Mouse (Mus musculus): Measurements from ENCODE around the gene Dixdc1. TPM values are rescaled to one million over a fixed set of nuclear protein-coding genes. Genes with fewer than 3 reads are reported as not detected.

Dixdc1 gene
- total and polyA plus RNA-seq, 2 experiments from 2014 or later, result 26.8 to 54.3 TPM

DNA sequence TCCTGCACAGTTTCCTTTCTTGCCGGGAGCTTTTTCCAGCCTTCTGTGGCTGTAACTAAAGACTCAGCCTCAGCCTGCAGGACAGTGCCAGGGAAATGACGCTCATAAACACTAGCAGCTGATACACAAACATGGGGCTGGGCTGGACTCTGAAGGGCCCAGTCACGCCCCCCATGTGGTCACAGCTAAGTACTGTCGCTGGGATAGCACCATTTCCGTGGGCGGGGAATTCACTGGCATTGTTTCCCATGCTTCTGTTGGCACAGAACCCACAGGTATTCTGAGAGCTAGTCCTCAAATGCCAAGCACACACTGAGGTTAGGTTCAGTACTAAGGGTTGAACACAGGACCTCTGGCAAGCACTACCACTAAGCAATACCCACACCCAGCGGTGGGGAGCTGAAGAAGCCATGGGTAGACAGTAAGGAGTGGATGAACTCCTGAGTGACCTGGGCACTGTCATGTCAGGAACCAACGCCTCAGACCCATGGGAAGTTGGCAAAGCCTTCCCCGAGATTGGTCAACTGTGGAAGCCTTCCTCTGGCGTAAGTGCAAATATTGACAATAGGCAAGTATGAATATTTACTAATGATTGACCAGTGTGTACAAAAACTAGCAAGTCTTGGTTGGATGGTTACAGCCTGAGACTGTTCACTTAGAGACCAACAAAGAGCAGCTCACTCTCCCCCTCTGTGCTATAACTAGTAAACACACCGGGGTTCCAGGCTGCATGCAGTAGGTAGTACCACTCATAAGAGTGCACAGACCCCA lies 38.2 kb downstream of the Dixdc1 start:
- no peak overlapping the region for H3K27ac ChIP-seq (ENCODE audit: low read depth, low read length)
- 0 out of 2 replicates have a peak, but pooled peaks cover 7% of the 10 kb centered on the region for H3K36me3 ChIP-seq (ENCODE audit: insufficient read depth)
- ATAC-seq (no peak), DNase-seq (no peak)
- no peak overlapping the region for H3K4me3 ChIP-seq (ENCODE audit: low read depth, low read length)
- H3K27me3 ChIP-seq (ENCODE audit: insufficient read depth, low read length), result no peaks in the 10 kb centered on the region
- no peaks in the 10 kb centered on the region for H3K9me3 ChIP-seq (ENCODE audit: low read length)
- WGBS, result 67% methylated on average over 11 of the region's 11 CpGs
- H3K9ac ChIP-seq, result no peak overlapping the region
- H3K4me1 ChIP-seq (ENCODE audit: insufficient read depth), result peaks cover 8% of the 10 kb centered on the region; the same call in 1 of the 2 replicates
- TF ChIP-seq CTCF (IDR thresholded peaks at IDR 0.05; ENCODE audit: low read depth), result no peak
- no peak overlapping the region for H3K4me2 ChIP-seq (ENCODE audit: low read depth)

DNA sequence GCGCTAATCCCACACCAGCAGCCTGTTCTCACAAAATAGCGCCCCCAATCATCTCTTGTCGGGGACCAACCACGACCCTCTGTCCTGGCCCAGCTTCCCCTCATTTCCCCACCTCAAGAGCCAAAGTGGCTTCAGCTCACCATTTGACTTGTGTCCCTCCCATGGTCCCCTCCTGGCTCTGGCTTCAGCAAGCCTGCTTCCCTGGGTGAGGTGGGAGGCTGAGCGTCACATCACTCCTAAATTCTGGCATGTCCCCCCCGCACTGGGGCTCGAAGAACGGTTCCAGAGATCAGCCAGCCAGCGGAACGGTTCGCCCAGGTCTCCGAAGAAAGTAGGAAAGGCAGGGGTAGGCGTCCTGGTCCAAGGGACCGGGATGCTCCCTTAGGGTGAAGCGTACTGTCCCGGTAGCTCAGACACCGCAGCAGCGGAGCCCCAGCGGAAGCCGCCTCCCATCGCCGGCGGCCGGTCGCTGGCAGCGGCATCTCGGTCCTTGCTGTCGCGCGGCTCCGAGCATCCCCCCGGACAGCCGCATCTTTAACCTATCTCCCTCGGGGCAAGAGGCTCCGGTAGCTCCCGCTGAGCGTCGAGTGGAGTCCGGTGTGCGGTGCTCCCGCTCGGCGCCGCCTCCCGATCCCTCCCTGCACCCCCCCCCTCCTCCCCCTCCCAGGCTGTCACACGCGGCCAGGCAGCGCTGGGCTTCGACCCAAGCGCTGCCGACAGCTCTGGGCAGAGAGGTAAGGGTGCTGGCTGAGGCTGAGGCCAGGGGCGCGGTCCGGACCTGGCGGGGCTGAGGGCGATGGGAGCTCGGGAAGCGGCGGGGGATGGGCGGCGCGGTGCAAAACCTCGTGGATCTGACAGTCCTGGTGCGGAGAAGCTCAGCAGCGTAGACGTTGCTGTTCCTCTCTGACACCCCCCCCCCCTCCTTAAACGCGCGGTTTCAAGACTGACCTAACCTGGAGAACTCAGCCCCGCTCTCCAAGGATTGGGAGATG lies 40.6 kb downstream of the Dixdc1 start:
- Histone ChIP-seq H3K27me3 (ENCODE audit: insufficient read depth, low read length) (no peaks in the 10 kb centered on the region), H3K27ac (ENCODE audit: low read depth, low read length) (peak overlapping the region; percentile 88), H3K36me3 (ENCODE audit: insufficient read depth) (0 out of 2 replicates have a peak, but pooled peaks cover 4% of the 10 kb centered on the region), H3K4me3 (ENCODE audit: low read depth, low read length) (peak overlapping the region; percentile 74), H3K4me1 (ENCODE audit: insufficient read depth) (peaks cover 8% of the 10 kb centered on the region; the same call in 1 of the 2 replicates), H3K9ac (peak overlapping the region; percentile 85), H3K4me2 (ENCODE audit: low read depth) (peak overlapping the region; percentile 79), H3K9me3 (ENCODE audit: low read length) (no peaks in the 10 kb centered on the region)
- ATAC-seq (peak; percentile 64), DNase-seq (peak; percentile 74)
- peak; percentile 51 for TF ChIP-seq CTCF (IDR thresholded peaks at IDR 0.05; ENCODE audit: low read depth)
- under 1% methylated on average over 67 of the region's 70 CpGs for WGBS

DNA sequence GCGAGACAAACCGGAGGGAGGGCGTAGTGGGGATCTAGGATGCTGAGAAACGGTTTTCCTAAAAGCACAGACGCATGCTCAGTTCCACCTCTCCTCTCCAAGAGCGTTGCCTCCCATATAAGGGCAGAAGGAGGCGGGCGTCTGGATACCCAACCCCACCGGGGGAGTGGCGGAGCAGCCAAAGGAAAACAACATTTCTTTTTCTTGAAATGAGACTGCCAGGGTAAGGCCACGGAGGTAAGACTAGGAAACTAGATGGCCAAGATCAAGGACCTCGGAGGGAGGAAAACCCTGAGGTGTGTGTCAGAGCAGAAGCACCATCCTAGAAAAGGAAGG lies 41.6 kb downstream of the Dixdc1 start:
- 3% methylated on average over 12 of the region's 12 CpGs for WGBS
- peak overlapping the region; percentile 85 for H3K9ac ChIP-seq
- H3K4me2 ChIP-seq (ENCODE audit: low read depth), result peak overlapping the region; percentile 79
- no peak for TF ChIP-seq CTCF (IDR thresholded peaks at IDR 0.05; ENCODE audit: low read depth)
- H3K27ac ChIP-seq (ENCODE audit: low read depth, low read length), result peak overlapping the region; percentile 66
- peaks cover 8% of the 10 kb centered on the region; the same call in 1 of the 2 replicates for H3K4me1 ChIP-seq (ENCODE audit: insufficient read depth)
- DNase-seq, result peak; percentile 91
- peak; percentile 93 for ATAC-seq
- peak overlapping the region; percentile 74 for H3K4me3 ChIP-seq (ENCODE audit: low read depth, low read length)
- no peaks in the 10 kb centered on the region for H3K27me3 ChIP-seq (ENCODE audit: insufficient read depth, low read length)
- no peaks in the 10 kb centered on the region for H3K9me3 ChIP-seq (ENCODE audit: low read length)
- H3K36me3 ChIP-seq (ENCODE audit: insufficient read depth), result peaks cover 10% of the 10 kb centered on the region

DNA sequence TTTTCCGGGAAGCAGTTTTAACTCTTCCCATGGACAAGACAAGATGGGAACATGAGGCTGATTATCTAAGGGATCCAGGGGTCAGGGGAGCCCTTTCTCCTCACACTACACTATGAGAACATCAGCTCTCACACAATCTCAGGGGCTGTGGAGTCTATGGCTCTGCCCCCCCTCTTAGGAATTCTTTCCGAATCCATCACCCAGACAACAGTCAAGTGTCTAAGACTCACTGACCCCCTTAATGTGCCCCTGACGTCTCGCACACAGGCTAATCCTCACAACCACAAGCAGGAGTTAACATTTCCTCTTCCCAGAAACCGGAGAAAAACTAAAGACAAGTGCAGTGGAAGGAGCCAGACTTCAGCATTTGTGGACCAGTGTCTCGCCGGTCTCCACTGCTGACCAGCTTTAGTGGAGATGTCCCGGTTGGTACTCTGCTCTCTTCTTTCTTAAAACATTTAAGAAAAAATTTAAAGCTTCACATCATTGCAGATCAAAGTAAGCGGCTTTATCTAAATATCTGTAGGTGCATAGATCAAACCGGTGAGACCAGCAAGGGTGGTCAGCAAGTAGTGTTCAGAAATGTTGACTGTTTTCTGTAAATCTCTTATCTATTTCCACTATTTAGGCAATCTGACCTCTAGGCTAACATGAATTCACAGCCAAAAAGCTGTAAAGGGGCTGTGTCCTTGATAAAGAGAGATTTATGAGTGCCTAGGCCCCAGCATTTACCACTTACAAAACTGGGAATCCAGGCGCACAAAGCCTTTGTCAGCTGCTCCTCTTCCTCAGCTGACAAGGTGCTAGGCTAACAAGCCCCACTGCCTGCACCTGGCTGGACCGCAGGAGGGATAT lies 42.2 kb downstream of the Dixdc1 start:
- peak overlapping the region; percentile 85 for H3K9ac ChIP-seq
- H3K27ac ChIP-seq (ENCODE audit: low read depth, low read length), result peak overlapping the region; percentile 66
- ATAC-seq (peak; percentile 5; the same call in 1 of the 2 replicates), DNase-seq (no peak)
- peak overlapping the region; percentile 74 for H3K4me3 ChIP-seq (ENCODE audit: low read depth, low read length)
- 45% methylated on average over 12 of the region's 12 CpGs for WGBS
- peaks cover 8% of the 10 kb centered on the region; the same call in 1 of the 2 replicates for H3K4me1 ChIP-seq (ENCODE audit: insufficient read depth)
- H3K36me3 ChIP-seq (ENCODE audit: insufficient read depth), result peaks cover 14% of the 10 kb centered on the region
- no peak for TF ChIP-seq CTCF (IDR thresholded peaks at IDR 0.05; ENCODE audit: low read depth)
- H3K9me3 ChIP-seq (ENCODE audit: low read length), result no peaks in the 10 kb centered on the region
- no peaks in the 10 kb centered on the region for H3K27me3 ChIP-seq (ENCODE audit: insufficient read depth, low read length)
- peak overlapping the region; percentile 79 for H3K4me2 ChIP-seq (ENCODE audit: low read depth)

DNA sequence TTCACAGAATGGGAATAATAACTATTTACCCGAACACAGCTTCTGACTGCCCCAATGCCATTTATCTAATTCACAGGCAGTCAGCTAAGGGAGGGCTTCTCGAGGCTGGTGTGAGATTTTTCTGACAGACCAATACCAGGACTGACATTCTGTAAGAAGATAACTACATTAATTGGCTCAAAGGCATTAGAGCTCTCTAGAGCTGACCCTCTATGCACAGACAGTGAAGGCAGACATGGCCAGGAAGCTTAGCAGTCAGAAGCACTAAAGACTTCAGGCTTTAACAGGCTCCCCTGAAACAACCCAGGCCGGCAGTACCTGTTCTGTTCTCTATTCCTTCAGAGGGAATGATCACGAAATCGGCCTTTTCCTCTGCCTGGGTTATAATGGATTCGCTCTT lies 44.2 kb downstream of the Dixdc1 start:
- 83% methylated on average over 6 of the region's 6 CpGs for WGBS
- H3K4me3 ChIP-seq (ENCODE audit: low read depth, low read length), result no peak overlapping the region
- peaks cover 8% of the 10 kb centered on the region; the same call in 1 of the 2 replicates for H3K4me1 ChIP-seq (ENCODE audit: insufficient read depth)
- ATAC-seq (no peak), DNase-seq (no peak)
- H3K9ac ChIP-seq, result no peak overlapping the region
- no peak overlapping the region for H3K4me2 ChIP-seq (ENCODE audit: low read depth)
- no peak overlapping the region for H3K27ac ChIP-seq (ENCODE audit: low read depth, low read length)
- H3K9me3 ChIP-seq (ENCODE audit: low read length), result no peaks in the 10 kb centered on the region
- peaks cover 16% of the 10 kb centered on the region for H3K36me3 ChIP-seq (ENCODE audit: insufficient read depth)
- H3K27me3 ChIP-seq (ENCODE audit: insufficient read depth, low read length), result no peaks in the 10 kb centered on the region
- TF ChIP-seq CTCF (IDR thresholded peaks at IDR 0.05; ENCODE audit: low read depth), result no peak

DNA sequence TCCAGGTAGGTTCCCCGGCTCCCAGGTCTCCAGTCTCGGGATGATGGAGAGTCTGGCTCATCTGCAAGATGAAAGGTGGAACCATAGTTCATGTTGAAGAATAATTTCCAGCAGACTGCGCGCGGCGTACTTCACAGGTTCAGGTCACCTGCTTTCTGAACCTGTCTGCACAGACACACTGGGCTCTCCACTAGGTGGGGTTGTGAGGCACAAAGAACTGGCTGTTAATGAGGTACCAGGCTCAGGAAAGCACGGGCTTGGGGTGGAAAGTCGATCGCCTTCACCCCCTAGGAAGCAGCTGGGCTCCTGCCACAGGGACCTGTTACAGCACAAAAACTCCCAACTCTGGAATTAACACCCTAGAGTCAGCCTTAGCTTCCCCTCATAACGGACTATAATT lies 45.7 kb downstream of the Dixdc1 start:
- no peak overlapping the region for H3K27ac ChIP-seq (ENCODE audit: low read depth, low read length)
- WGBS, result 19% methylated on average over 10 of the region's 10 CpGs

More for the DNA sequence above, 45.7 kb downstream of the Dixdc1 start:
- Histone ChIP-seq H3K4me3 (ENCODE audit: low read depth, low read length) (no peak overlapping the region), H3K9me3 (ENCODE audit: low read length) (no peaks in the 10 kb centered on the region), H3K4me1 (ENCODE audit: insufficient read depth) (peaks cover 8% of the 10 kb centered on the region; the same call in 1 of the 2 replicates), H3K27me3 (ENCODE audit: insufficient read depth, low read length) (no peaks in the 10 kb centered on the region), H3K36me3 (ENCODE audit: insufficient read depth) (peaks cover 29% of the 10 kb centered on the region), H3K9ac (no peak overlapping the region), H3K4me2 (ENCODE audit: low read depth) (no peak overlapping the region)
- peak; percentile 52 for DNase-seq
- peak; percentile 74 for TF ChIP-seq CTCF (IDR thresholded peaks at IDR 0.05; ENCODE audit: low read depth)
- ATAC-seq, result no peak
